Mouse (Mus musculus) olfactory bulb, adult 2 months (tissue): Measurements from ENCODE around the gene Upk1a.

ENCODE experiments used
- CTCF ChIP-seq: fragments of 200-500 bp; IDR thresholded peaks from 2 replicates; pipeline ENCODE4 v1.5.1; 2012; ENCODE audit warnings: low read depth, mild to moderate bottlenecking, low read length, moderate library complexity; ENCODE audit not compliant: insufficient read depth
- POLR2A ChIP-seq: fragments of 200-500 bp; IDR thresholded peaks from 2 replicates; pipeline ENCODE4 v1.6.1; 2012; ENCODE audit warnings: mild to moderate bottlenecking, low read depth, low read length, moderate library complexity; ENCODE audit not compliant: insufficient read depth

DNA sequence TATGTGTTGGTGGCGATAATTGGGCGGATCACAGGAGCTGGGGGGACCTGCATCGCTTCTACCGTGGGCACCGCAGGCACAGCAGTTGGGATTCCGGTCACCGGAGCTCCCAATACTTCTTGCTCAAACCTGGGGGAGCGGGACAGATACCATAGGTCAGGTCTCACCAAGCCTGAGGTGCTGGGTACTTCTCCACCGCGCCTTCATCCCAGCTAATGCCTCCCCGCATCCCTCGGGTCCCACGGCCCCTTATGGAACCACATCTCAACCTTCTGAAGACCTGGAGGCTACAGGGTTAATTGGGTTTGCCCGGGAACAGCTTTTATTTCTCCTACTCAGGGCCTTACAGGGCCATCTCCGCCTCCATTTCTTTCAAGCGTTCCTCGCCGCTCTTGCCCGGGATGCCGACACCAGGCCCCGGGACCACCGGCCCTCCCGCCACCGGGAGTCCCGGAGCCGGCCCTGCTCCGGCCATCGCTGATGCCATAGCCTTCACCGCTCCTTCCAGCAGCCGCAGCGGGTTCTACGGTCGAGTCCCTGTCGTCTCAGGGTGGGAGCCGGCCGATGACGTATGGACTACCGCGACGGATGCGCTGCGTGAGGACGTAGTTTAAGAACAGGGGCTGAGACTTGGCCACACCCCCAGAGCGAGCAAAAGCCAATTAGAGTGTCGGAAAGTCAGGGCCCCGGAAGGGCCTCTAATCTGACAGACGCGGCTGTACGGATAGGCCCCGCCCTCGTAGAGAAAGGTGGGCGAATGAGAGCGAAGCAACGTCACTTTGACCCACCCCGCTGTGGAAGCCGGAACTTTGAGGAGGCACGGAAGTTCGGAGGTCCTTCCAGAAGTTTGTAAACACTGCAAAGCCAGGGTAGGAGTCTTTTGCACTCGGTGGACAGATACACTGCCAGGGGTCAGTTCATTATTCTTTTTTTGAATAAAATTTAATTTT is 37.2 kb upstream of the Upk1a start, which contains the start of gene Rbm42:
- TF ChIP-seq CTCF = no peak
- TF ChIP-seq POLR2A = peak; percentile 83; the same call in 1 of the 2 replicates
